Mouse (Mus musculus): Measurements from ENCODE around the gene Prdx5.

GRCm38 (mm10) chr19:6918321-6918720, 8.4 kb upstream of the Prdx5 start:
- TF ChIP-seq CTCF (IDR thresholded peaks at IDR 0.05; ENCODE audit: extremely low read depth, insufficient read depth, low read length) (no peak), POLR2A (IDR thresholded peaks at IDR 0.05; ENCODE audit: extremely low read depth, insufficient read depth, low read length) (no peak)
